In the genomic region with DNA sequence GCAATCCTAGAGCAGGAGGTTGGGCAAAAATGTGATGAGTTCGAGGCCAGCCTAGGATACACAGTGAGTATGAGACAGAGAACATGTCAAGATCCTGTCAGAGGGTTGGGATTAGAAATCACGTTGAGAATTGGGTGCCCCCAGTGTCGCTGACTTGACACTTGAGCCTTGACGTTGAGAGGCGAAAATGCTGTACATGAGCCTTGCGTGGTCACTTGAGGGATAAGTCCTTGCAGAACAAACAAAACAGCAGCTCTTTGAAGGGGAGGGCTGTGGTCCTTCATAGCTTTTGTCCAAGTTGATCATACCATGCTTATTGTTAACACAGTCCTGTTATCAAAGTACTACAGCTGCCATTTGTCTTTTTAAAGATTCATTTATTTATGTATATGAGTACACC, we compare ENCODE assay signal across 12 mouse cellular contexts. TPM values are rescaled to one million over a fixed set of nuclear protein-coding genes. Genes with fewer than 3 reads are reported as not detected.
DNase-seq lines count a peak whose midpoint lies in the region; ATAC-seq lines count a peak whose summit lies in the region.
"Had no signal": no experiment of that assay in that cellular context is flagged by ENCODE, and none has a peak within 500 bp of the region (broad histone marks: within the 10 kb centered on the region; RNA-seq: fewer than 3 reads in every experiment).

No protein-coding gene starts in this region.

- no peaks in the 10 kb centered on the region for H3K9me3 ChIP-seq in heart, embryonic 15.5 days (replicated peaks)
- no peaks in the 10 kb centered on the region for H3K9me3 ChIP-seq in neural tube, embryonic 12.5 days
- no peaks in the 10 kb centered on the region for H3K9me3 ChIP-seq in limb, embryonic 15.5 days

- H3K4me1 ChIP-seq in heart, embryonic 15.5 days (replicated peaks), result peaks cover 16% of the 10 kb centered on the region
- H3K4me1 ChIP-seq in neural tube, embryonic 12.5 days, result peaks cover 14% of the 10 kb centered on the region
- H3K4me1 ChIP-seq in limb, embryonic 15.5 days, result peaks cover 18% of the 10 kb centered on the region

- H3K9ac ChIP-seq in heart, embryonic 15.5 days, result no peak overlapping the region
- H3K9ac ChIP-seq in neural tube, embryonic 12.5 days, result no peak overlapping the region
- H3K9ac ChIP-seq in limb, embryonic 15.5 days, result no peak overlapping the region

- intact Hi-C loops in left cerebral cortex, postnatal 36 days (cut with DNase I), result no loop called here

- peaks cover 13% of the 10 kb centered on the region; the same call in 1 of the 2 replicates for H3K36me3 ChIP-seq in heart, embryonic 15.5 days
- peaks cover 12% of the 10 kb centered on the region for H3K36me3 ChIP-seq in neural tube, embryonic 12.5 days
- H3K36me3 ChIP-seq in limb, embryonic 15.5 days, result peaks cover 22% of the 10 kb centered on the region

- no peak overlapping the region for H3K4me3 ChIP-seq in heart, embryonic 15.5 days
- no peak overlapping the region for H3K4me3 ChIP-seq in neural tube, embryonic 12.5 days
- no peak overlapping the region for H3K4me3 ChIP-seq in limb, embryonic 15.5 days

- H3K4me2 ChIP-seq in heart, embryonic 15.5 days, result 0 out of 2 replicates have a peak overlapping the region, but pooled peaks have one; percentile 82
- H3K4me2 ChIP-seq in neural tube, embryonic 12.5 days (replicated peaks), result peak overlapping the region; percentile 95; the same call in 1 of the 2 replicates
- no peak overlapping the region; the same call in 1 of the 2 replicates for H3K4me2 ChIP-seq in limb, embryonic 15.5 days

- 63% methylated on average over 6 of the region's 6 CpGs for WGBS in heart, embryonic 15.5 days
- WGBS in neural tube, embryonic 12.5 days, result 67% methylated on average over 6 of the region's 6 CpGs
- WGBS in limb, embryonic 15.5 days, result 65% methylated on average over 6 of the region's 6 CpGs

- no peaks in the 10 kb centered on the region for H3K27me3 ChIP-seq in heart, embryonic 15.5 days
- no peaks in the 10 kb centered on the region for H3K27me3 ChIP-seq in neural tube, embryonic 12.5 days (replicated peaks)
- H3K27me3 ChIP-seq in limb, embryonic 15.5 days, result no peaks in the 10 kb centered on the region

- no peak for DNase-seq in heart, adult 8-10 months (ENCODE audit: low spot score)
- no peak for DNase-seq in neural tube, embryonic 10.5 days (ENCODE audit: extremely low spot score, low spot score)
- no peak for DNase-seq in embryo, embryonic 10 days (ENCODE audit: low spot score)
- DNase-seq in right cerebral cortex, postnatal 10 days (ENCODE audit: low spot score in 2 of 2), result no peak
- DNase-seq in left cerebral cortex, postnatal 36 days (ENCODE audit: low spot score in 2 of 2), result no peak
- DNase-seq: kidney, postnatal 4 days; left cerebral cortex, postnatal 4 days; right cerebral cortex, postnatal 25 days had no signal

- no peak for ATAC-seq in heart, embryonic 15.5 days (replicated peaks; ENCODE audit: insufficient number of reproducible peaks, insufficient read depth, low FRiP score, low read depth)
- no peak for ATAC-seq in neural tube, embryonic 12.5 days (ENCODE audit: low FRiP score, low read depth)
- no peak for ATAC-seq in limb, embryonic 15.5 days (ENCODE audit: insufficient number of reproducible peaks, low FRiP score, low TSS enrichment, low read depth)

- H3K27ac ChIP-seq in heart, embryonic 15.5 days, result 0 out of 2 replicates have a peak overlapping the region, but pooled peaks have one; percentile 3
- no peak overlapping the region for H3K27ac ChIP-seq in neural tube, embryonic 12.5 days
- H3K27ac ChIP-seq in limb, embryonic 15.5 days, result 0 out of 2 replicates have a peak overlapping the region, but pooled peaks have one; percentile 43

RNA-seq across cellular contexts. Expression of gene Cenph, which starts 1.0 kb away (rescaled TPM):
- 14.0 and 15.6 TPM in 2 replicates for polyA plus RNA-seq in heart, embryonic 15.5 days (2015; fragmentation: Nextera tagmentation; extraction: Ambion mirVana)
- total RNA-seq in heart, adult 8-10 months (2022), result under 1 TPM in 2 of 4 experiments, not detected in 2; 0.25 to 0.28 TPM
- polyA plus RNA-seq in neural tube, embryonic 12.5 days (2016; fragmentation: Nextera tagmentation; extraction: Ambion mirVana), result 27.8 and 27.9 TPM in 2 replicates
- polyA plus RNA-seq in limb, embryonic 15.5 days (2015; fragmentation: Nextera tagmentation; extraction: Ambion mirVana), result 24.9 and 29.9 TPM in 2 replicates
- under 1 TPM; 0.63 to 0.69 TPM for total RNA-seq in left cerebral cortex, postnatal 36 days (2021)
- total RNA-seq: gastrocnemius, adult 18-20 months had no signal

RNA-seq across cellular contexts. Expression of gene Ccnb1, which starts 9.7 kb away (rescaled TPM):
- 159 and 183 TPM in 2 replicates for polyA plus RNA-seq in heart, embryonic 15.5 days (2015; fragmentation: Nextera tagmentation; extraction: Ambion mirVana)
- total RNA-seq in heart, adult 8-10 months (2022), result under 1 TPM in 3 of 4 experiments, not detected in 1; 0.19 to 0.63 (median 0.28) TPM
- 197 and 198 TPM in 2 replicates for polyA plus RNA-seq in neural tube, embryonic 12.5 days (2016; fragmentation: Nextera tagmentation; extraction: Ambion mirVana)
- 163 and 171 TPM in 2 replicates for polyA plus RNA-seq in limb, embryonic 15.5 days (2015; fragmentation: Nextera tagmentation; extraction: Ambion mirVana)
- 1 to 10 TPM in 1 of 2 experiments, under 1 TPM in 1; 0.70 to 1.0 TPM for total RNA-seq in left cerebral cortex, postnatal 36 days (2021)
- total RNA-seq: gastrocnemius, adult 18-20 months had no signal

RNA-seq across cellular contexts. Expression of gene Mrps36, which starts 32.3 kb away (rescaled TPM):
- 211 and 283 TPM in 2 replicates for polyA plus RNA-seq in heart, embryonic 15.5 days (2015; fragmentation: Nextera tagmentation; extraction: Ambion mirVana)
- 100 to 1,000 TPM; 179 to 227 (median 201) TPM for total RNA-seq in heart, adult 8-10 months (2022)
- polyA plus RNA-seq in neural tube, embryonic 12.5 days (2016; fragmentation: Nextera tagmentation; extraction: Ambion mirVana), result 135 and 144 TPM in 2 replicates
- polyA plus RNA-seq in limb, embryonic 15.5 days (2015; fragmentation: Nextera tagmentation; extraction: Ambion mirVana), result 95.1 and 109 TPM in 2 replicates
- 10 to 100 TPM; 48.0 to 56.9 TPM for total RNA-seq in left cerebral cortex, postnatal 36 days (2021)

RNA-seq across cellular contexts. Expression of gene Cdk7, which starts 46.0 kb away (rescaled TPM):
- polyA plus RNA-seq in heart, embryonic 15.5 days (2015; fragmentation: Nextera tagmentation; extraction: Ambion mirVana), result 61.8 and 65.4 TPM in 2 replicates
- 10 to 100 TPM; 17.1 to 24.8 (median 19.6) TPM for total RNA-seq in heart, adult 8-10 months (2022)
- 63.5 and 65.4 TPM in 2 replicates for polyA plus RNA-seq in neural tube, embryonic 12.5 days (2016; fragmentation: Nextera tagmentation; extraction: Ambion mirVana)
- polyA plus RNA-seq in limb, embryonic 15.5 days (2015; fragmentation: Nextera tagmentation; extraction: Ambion mirVana), result 91.4 and 91.7 TPM in 2 replicates
- total RNA-seq in left cerebral cortex, postnatal 36 days (2021), result 10 to 100 TPM; 39.2 to 42.3 TPM

RNA-seq across cellular contexts. Expression of gene Slc30a5, which starts 56.5 kb away (rescaled TPM):
- polyA plus RNA-seq in heart, embryonic 15.5 days (2015; fragmentation: Nextera tagmentation; extraction: Ambion mirVana), result 31.4 and 39.7 TPM in 2 replicates
- 10 to 100 TPM; 16.2 to 20.6 (median 19.2) TPM for total RNA-seq in heart, adult 8-10 months (2022)
- polyA plus RNA-seq in neural tube, embryonic 12.5 days (2016; fragmentation: Nextera tagmentation; extraction: Ambion mirVana), result 42.2 and 43.7 TPM in 2 replicates
- polyA plus RNA-seq in limb, embryonic 15.5 days (2015; fragmentation: Nextera tagmentation; extraction: Ambion mirVana), result 57.4 and 64.1 TPM in 2 replicates
- total RNA-seq in left cerebral cortex, postnatal 36 days (2021), result 10 to 100 TPM; 44.7 to 46.4 TPM
